Mouse (Mus musculus) hematopoietic stem cell, adult 5-6 weeks (primary cell): Measurements from ENCODE around the gene Spint1. TPM values are rescaled to one million over a fixed set of nuclear protein-coding genes. Genes with fewer than 3 reads are reported as not detected.
A peak's percentile ranks its signal among the peaks of the same experiment; 100 is the strongest.

Source experiments
- ATAC-seq, 2 experiments: fragments of 125-278 bp in 1 of 2; replicated peaks in 1 of 2; 2 replicates each; pipeline ENCODE4 v1.8.0; 2016 to 2017; ENCODE audit warnings: inconsistent platforms in 2 of 2, mild to moderate bottlenecking in 2 of 2, moderate number of reproducible peaks in 2 of 2, low read depth in 1 of 2, moderate TSS enrichment in 1 of 2; ENCODE audit not compliant: low FRiP score in 2 of 2, poor library complexity in 2 of 2, severe bottlenecking in 2 of 2, insufficient read depth in 1 of 2, low TSS enrichment in 1 of 2
- total RNA-seq: library from RNA; stranded (forward); fragments of 172-1452, 232-1000 nt; gene quantifications from 2 replicates; pipeline ENCODE4 v1.2.3, GENCODE M21; 2017

Spint1 gene
- total RNA-seq, 1 experiment from 2014 or later, result 8.1 TPM

DNA sequence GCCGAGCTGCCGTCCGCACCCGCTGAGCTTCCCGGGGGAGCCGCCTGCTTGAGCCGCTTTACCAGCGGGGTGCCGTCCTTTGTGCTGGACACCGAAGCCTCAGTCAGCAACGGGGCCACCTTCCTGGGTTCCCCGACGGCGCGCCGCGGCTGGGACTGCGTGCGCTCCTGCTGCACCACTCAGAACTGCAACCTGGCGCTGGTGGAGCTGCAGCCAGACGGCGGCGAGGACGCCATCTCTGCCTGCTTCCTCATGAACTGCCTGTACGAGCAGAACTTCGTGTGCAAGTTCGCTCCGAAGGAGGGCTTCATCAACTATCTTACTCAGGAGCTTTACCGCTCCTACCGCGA is 684 bp downstream of the Spint1 start:
- 0 out of 4 replicates have a peak, but pooled peaks of 1 of the 2 experiments have one; percentile 46 for ATAC-seq

GRCm38 (mm10) chr2:119238671-119239070 is 1.5 kb downstream of the Spint1 start:
- ATAC-seq, result no peak

DNA sequence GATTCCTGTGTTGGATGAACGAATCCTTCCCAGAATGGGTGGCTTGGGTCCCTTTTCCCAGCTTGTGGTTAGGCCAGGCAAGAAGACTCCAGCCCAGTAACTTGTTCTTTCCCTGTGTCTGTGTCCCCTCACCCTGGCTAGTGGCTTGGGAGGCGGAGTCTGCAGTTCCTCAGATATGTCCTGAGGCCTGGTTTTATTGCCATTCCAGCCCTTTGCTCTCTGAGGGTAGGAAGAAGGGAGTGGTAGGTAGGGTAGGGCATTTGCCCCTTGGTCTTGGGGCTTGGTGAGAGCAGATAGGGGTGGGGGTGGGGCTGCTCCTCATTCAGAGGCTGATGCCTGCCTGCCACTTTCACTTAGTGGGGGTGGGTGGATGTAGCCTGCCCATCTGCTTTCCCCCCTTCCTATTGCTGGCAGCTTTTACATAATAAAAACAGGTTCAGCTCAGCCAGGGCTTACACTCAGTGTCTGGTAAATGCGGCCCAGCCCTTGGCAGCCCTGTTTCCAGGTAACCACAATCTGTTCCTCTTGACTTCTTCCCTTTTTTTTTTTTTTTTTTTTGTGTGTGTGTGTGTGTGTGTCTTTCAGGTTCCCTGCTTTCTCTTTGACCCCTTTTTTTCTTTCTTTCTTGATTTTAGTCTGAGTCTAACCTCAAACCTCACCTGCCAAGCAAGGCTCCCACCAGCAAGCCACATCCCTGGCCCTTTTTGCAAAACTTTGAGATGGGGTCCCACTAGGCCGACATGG is 3.1 kb downstream of the Spint1 start:
- ATAC-seq, result peak; percentile 57 to 58; a peak in 3 of 4 replicates

GRCm38 (mm10) chr2:119240819-119241186 is 3.6 kb downstream of the Spint1 start:
- ATAC-seq, result no peak

DNA sequence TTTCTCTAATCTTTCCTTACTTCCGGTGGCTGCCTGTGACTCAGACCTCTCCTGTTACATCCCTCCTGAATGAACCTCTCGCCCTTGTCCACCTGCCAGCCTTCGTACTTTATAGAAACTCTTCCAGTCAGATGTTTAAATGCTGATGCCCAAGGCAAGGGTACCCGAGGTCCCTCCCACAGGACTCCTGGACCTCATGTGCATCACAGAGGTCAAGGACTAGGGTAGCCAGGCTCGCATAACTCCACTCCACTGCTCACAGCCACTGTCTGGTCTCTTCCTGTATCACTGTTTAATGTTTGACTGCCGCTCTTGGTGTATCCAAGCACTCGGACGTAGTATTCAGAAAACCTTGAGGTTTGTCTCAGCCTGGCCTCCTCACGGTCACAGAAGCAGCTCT is 5.4 kb downstream of the Spint1 start:
- no peak for ATAC-seq

- ATAC-seq, result no peak
Observed at GRCm38 (mm10) chr2:119245246-119245645, 8.1 kb downstream of the Spint1 start.

GRCm38 (mm10) chr2:119247904-119248303 is 10.7 kb downstream of the Spint1 start:
- no peak for ATAC-seq

GRCm38 (mm10) chr2:119249592-119250061 is 12.5 kb downstream of the Spint1 start:
- 0 out of 4 replicates have a peak, but pooled peaks of 1 of the 2 experiments have one; percentile 43 for ATAC-seq

- no peak for ATAC-seq
Observed at GRCm38 (mm10) chr2:119250377-119250776, 13.2 kb downstream of the Spint1 start.

- ATAC-seq, result peak; percentile 89 to 90
Observed at GRCm38 (mm10) chr2:119250826-119251478, 13.8 kb downstream of the Spint1 start.

DNA sequence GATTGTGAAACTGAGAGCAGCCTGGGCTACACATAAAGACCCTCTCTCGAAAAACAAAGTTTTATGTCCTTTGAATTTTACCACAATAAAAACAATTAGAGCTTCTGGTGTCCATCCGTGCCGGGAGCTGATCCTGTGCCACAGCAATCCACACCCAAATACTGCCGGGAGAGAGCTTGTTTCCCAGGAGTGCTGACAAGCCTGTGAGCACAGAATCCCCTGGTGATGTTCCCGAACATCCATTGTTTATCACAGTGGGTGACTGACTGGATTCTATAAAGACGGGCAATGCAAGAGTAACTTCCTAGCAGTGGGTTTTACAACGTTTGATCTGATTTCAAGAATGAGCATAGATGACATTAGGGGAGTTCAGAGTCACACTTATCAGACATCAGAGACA is 17.8 kb downstream of the Spint1 start:
- ATAC-seq, result no peak

DNA sequence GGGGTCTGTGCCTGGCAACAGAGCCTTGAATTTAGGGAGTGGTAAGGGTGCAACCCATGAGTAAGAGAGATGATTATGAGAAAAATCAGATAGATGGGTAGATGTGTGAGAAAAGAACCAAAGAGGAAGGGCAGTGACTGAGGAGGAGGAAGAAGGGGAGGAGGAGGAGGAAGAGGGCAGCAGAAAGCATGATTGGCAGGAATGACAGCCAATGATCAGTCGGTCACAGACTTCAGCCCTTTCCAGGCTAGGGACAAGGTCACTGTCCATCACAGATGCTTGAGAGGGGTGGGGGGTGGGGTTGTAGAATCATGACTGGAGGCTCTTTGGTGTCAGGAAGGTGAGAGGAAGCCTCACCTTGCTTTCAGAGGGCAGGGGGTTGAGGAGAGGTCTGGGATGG is 23.4 kb downstream of the Spint1 start:
- no peak for ATAC-seq

GRCm38 (mm10) chr2:119261326-119261725 is 24.2 kb downstream of the Spint1 start:
- no peak for ATAC-seq

DNA sequence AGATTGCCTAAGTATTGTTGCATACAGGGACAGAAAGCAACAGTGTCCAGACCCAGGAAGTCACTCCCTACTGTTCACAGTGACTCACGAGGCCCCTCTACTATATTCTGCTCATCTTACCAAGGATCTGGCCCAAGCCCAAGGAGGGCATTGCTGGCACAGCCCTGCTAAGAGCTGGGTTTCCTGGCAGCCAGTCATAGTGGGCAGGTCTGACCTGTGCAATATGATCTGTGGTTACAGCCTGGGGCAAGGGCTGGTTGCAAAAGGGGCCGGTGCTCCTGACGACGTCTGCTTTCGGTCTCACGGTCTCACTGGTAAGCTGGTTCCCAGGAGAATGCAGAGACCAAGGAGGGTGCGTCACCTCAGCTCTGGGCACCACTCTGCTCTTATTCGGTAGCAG is 25.8 kb downstream of the Spint1 start:
- ATAC-seq, result peak; percentile 94 to 98

GRCm38 (mm10) chr2:119263813-119264212 is 26.7 kb downstream of the Spint1 start:
- no peak for ATAC-seq

DNA sequence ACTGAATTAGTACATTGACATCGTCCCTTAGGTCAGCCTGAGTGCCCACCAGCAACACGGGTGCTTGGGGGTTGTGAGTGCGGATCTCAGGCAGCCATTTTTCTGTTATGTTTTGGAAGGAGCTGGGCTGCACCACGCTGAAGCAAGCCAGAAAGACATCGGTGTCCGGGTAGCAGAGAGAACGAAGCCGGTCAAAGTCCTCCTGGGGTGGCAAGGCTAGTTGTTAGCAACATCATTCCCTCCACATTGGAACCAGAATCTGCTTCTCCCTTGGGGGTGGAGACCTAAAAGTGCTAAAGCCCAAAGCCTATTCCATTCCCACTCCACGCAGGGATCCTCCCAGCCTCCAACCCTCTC is 33.1 kb downstream of the Spint1 start:
- ATAC-seq, result no peak

GRCm38 (mm10) chr2:119270643-119271331 is 33.6 kb downstream of the Spint1 start, which contains the start of gene Rhov:
TSS of gene Rhov (minus strand) at chr2:119271272.
- ATAC-seq, result peak; percentile 90 to 92

DNA sequence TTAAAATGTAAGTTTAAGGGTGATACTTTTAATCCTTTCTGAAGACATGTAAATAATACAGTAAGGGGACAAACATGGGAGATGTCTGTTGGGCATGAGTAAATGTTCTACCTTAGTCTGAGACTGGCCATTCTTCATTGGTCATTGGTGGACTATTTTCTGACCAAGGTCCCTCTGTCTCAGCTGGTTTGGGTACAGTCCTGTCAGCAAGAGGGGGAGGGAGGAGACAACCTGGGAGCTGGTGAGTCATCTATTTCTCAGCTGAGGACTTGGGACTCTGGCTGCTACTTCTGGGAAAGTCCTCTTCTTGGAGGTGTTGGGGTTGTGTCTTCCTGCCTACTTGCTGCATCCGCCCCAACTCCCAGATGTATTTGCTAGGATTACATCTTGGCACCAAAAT is 37.0 kb downstream of the Spint1 start:
- no peak for ATAC-seq
